Mouse (Mus musculus) testis, adult 2 months (tissue): ENCODE measurements at regions not wholly inside any gene's neighbourhood (a gene's known extent, or its start where the extent isn't known, plus 50 kb on each side); places are given as distances from the start of the nearest gene placed in this dataset.

Experiments used
- CTCF ChIP-seq: fragments of 200-500 bp; IDR thresholded peaks from 2 replicates; pipeline ENCODE4 v1.5.1; 2012; ENCODE audit warnings: low read depth, mild to moderate bottlenecking, inconsistent platforms, low read length, moderate library complexity; ENCODE audit not compliant: control insufficient read depth, insufficient read depth, insufficient replicate concordance
- POLR2A ChIP-seq: fragments of 200-500 bp; IDR thresholded peaks from 2 replicates; pipeline ENCODE4 v1.6.1; 2012; ENCODE audit warnings: low read depth, mild to moderate bottlenecking, inconsistent platforms, low read length, moderate library complexity; ENCODE audit not compliant: control insufficient read depth

DNA sequence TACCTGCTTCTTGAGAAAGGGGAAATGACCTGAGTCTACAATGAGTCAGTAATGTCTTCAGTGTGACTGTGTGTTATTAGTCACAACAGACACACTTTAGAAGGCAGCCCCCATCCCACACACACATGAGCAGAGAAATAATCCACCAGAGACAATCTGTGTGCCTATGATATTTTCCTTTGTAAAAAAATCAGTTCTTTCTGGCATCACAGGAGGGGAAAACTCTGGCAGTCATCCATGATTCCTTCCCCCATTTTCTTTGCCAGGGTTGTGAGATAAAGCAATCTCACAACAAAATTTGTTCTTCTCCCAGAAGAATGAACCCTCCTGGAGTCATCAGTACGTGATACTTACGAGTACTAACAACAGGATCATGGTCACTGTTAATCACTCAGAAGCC is 236.2 kb downstream of the 1500009L16Rik start:
- TF ChIP-seq CTCF: no peak
- TF ChIP-seq POLR2A: no peak
